Mouse (Mus musculus): ENCODE data around the gene Trip12. TPM values are rescaled to one million over a fixed set of nuclear protein-coding genes. Genes with fewer than 3 reads are reported as not detected.

The Trip12 gene
- polyA plus RNA-seq, 1 experiment = 8.7 TPM

DNA sequence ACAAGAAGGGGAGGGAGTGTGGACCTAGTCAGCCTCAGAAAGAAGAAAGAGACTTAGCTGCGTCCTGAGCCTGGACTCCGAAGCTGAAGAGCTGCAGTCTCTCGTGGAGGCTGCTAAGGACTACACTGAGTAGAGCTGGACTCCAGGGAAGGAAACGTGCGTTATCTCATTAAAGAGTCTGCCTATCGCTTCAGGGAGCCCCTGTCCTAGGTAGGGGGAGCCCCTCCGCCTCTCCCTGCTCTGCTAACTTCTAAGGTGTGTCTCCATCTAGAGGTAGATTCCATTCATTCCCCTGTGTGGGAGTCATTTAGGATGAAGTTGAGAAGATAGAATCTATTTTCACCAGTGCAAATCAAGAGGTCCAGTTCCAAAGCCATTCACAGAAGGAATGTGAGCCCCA, 29.2 kb upstream of the Trip12 start:
- no peak overlapping the region for H3K27ac ChIP-seq (ENCODE audit: insufficient read depth, low read depth, low read length)

DNA sequence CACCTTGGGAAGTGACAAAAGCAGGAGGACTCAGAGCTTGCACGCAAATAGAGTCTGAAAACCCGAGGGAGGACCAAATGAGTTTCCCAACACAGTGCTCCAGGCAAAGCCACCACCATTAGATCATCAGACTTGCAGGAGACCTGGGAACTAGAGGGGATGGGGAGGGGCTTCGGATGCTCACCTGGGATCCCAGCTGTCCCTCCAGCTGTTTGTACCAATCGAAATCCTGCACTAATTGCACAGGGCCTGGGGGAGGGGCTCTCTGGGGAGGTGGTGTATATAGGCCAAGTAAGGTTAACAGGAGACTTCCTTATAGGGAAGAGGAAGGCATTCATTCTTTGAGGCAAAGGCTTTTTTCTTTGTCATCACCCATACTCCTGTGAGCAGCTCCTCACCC, 28.5 kb upstream of the Trip12 start:
- H3K27ac ChIP-seq (ENCODE audit: insufficient read depth, low read depth, low read length) = no peak overlapping the region
- H3K36me3 ChIP-seq (ENCODE audit: control insufficient read depth, insufficient read depth, low read length) = no peaks in the 10 kb centered on the region
- H3K4me3 ChIP-seq (ENCODE audit: low read depth, low read length) = no peak overlapping the region
- TF ChIP-seq POLR2A (IDR thresholded peaks at IDR 0.05; ENCODE audit: low read depth, low read length) = no peak
- TF ChIP-seq CTCF (IDR thresholded peaks at IDR 0.05; ENCODE audit: extremely low read depth, insufficient read length, insufficient replicate concordance, low read depth, low read length) = no peak
- H3K4me1 ChIP-seq (ENCODE audit: control insufficient read depth, insufficient read depth, insufficient read length, low read length) = no peaks in the 10 kb centered on the region
- no peaks in the 10 kb centered on the region for H3K27me3 ChIP-seq (ENCODE audit: control insufficient read depth, insufficient read depth, low read length)
- WGBS = 67% methylated on average over 4 of the region's 4 CpGs

More for the DNA sequence above, 29.2 kb upstream of the Trip12 start:
- TF ChIP-seq CTCF (IDR thresholded peaks at IDR 0.05; ENCODE audit: extremely low read depth, insufficient read length, insufficient replicate concordance, low read depth, low read length) (no peak), POLR2A (IDR thresholded peaks at IDR 0.05; ENCODE audit: low read depth, low read length) (no peak)
- 43% methylated on average over 7 of the region's 7 CpGs for WGBS
- Histone ChIP-seq H3K27me3 (ENCODE audit: control insufficient read depth, insufficient read depth, low read length) (no peaks in the 10 kb centered on the region), H3K36me3 (ENCODE audit: control insufficient read depth, insufficient read depth, low read length) (no peaks in the 10 kb centered on the region), H3K4me3 (ENCODE audit: low read depth, low read length) (no peak overlapping the region), H3K4me1 (ENCODE audit: control insufficient read depth, insufficient read depth, insufficient read length, low read length) (no peaks in the 10 kb centered on the region)

DNA sequence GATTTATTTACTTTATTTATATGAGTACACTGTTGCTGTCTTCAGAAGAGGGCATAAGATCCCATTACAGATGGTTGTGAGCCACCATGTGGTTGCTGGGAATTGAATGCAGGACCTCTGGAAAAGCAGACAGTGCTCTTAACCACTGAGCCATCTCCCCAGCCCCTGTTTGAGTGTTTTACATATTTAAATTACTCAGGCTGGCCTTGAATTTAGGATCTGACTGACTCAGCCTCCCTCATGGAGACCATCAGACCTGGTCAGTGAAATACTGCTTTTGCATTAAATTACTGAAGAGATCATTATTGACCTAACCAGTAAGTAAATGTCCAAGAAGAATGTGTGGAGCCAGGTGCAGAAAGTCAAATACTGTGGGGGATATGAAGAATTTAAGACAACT, 28.0 kb upstream of the Trip12 start:
- Histone ChIP-seq H3K4me1 (ENCODE audit: control insufficient read depth, insufficient read depth, insufficient read length, low read length) (no peaks in the 10 kb centered on the region), H3K27ac (ENCODE audit: insufficient read depth, low read depth, low read length) (no peak overlapping the region), H3K4me3 (ENCODE audit: low read depth, low read length) (no peak overlapping the region), H3K27me3 (ENCODE audit: control insufficient read depth, insufficient read depth, low read length) (no peaks in the 10 kb centered on the region), H3K36me3 (ENCODE audit: control insufficient read depth, insufficient read depth, low read length) (no peaks in the 10 kb centered on the region)
- no peak for TF ChIP-seq POLR2A (IDR thresholded peaks at IDR 0.05; ENCODE audit: low read depth, low read length)
- no peak for TF ChIP-seq CTCF (IDR thresholded peaks at IDR 0.05; ENCODE audit: extremely low read depth, insufficient read length, insufficient replicate concordance, low read depth, low read length)

- 91% methylated on average over 3 of the region's 3 CpGs for WGBS
- TF ChIP-seq CTCF (IDR thresholded peaks at IDR 0.05; ENCODE audit: extremely low read depth, insufficient read length, insufficient replicate concordance, low read depth, low read length) (no peak), POLR2A (IDR thresholded peaks at IDR 0.05; ENCODE audit: low read depth, low read length) (no peak)
Measured at GRCm38 (mm10) chr1:84866706-84867230, 26.5 kb upstream of the Trip12 start.

GRCm38 (mm10) chr1:84866231-84866630, 25.9 kb upstream of the Trip12 start:
- no peaks in the 10 kb centered on the region for H3K27me3 ChIP-seq (ENCODE audit: control insufficient read depth, insufficient read depth, low read length)
- TF ChIP-seq POLR2A (IDR thresholded peaks at IDR 0.05; ENCODE audit: low read depth, low read length) (no peak), CTCF (IDR thresholded peaks at IDR 0.05; ENCODE audit: extremely low read depth, insufficient read length, insufficient replicate concordance, low read depth, low read length) (no peak)
- H3K4me1 ChIP-seq (ENCODE audit: control insufficient read depth, insufficient read depth, insufficient read length, low read length) = no peaks in the 10 kb centered on the region
- no peak overlapping the region for H3K27ac ChIP-seq (ENCODE audit: insufficient read depth, low read depth, low read length)
- H3K4me3 ChIP-seq (ENCODE audit: low read depth, low read length) = no peak overlapping the region
- H3K36me3 ChIP-seq (ENCODE audit: control insufficient read depth, insufficient read depth, low read length) = no peaks in the 10 kb centered on the region
- WGBS = 84% methylated on average over 6 of the region's 6 CpGs

More at GRCm38 (mm10) chr1:84866706-84867230, 26.5 kb upstream of the Trip12 start:
- Histone ChIP-seq H3K36me3 (ENCODE audit: control insufficient read depth, insufficient read depth, low read length) (no peaks in the 10 kb centered on the region), H3K4me3 (ENCODE audit: low read depth, low read length) (no peak overlapping the region), H3K4me1 (ENCODE audit: control insufficient read depth, insufficient read depth, insufficient read length, low read length) (no peaks in the 10 kb centered on the region), H3K27ac (ENCODE audit: insufficient read depth, low read depth, low read length) (no peak overlapping the region), H3K27me3 (ENCODE audit: control insufficient read depth, insufficient read depth, low read length) (no peaks in the 10 kb centered on the region)

- Histone ChIP-seq H3K4me1 (ENCODE audit: control insufficient read depth, insufficient read depth, insufficient read length, low read length) (no peaks in the 10 kb centered on the region), H3K27me3 (ENCODE audit: control insufficient read depth, insufficient read depth, low read length) (no peaks in the 10 kb centered on the region), H3K4me3 (ENCODE audit: low read depth, low read length) (no peak overlapping the region), H3K27ac (ENCODE audit: insufficient read depth, low read depth, low read length) (no peak overlapping the region), H3K36me3 (ENCODE audit: control insufficient read depth, insufficient read depth, low read length) (no peaks in the 10 kb centered on the region)
- 35% methylated on average over 2 of the region's 2 CpGs for WGBS
- TF ChIP-seq CTCF (IDR thresholded peaks at IDR 0.05; ENCODE audit: extremely low read depth, insufficient read length, insufficient replicate concordance, low read depth, low read length) = no peak
- no peak for TF ChIP-seq POLR2A (IDR thresholded peaks at IDR 0.05; ENCODE audit: low read depth, low read length)
Measured at GRCm38 (mm10) chr1:84864645-84865044, 24.3 kb upstream of the Trip12 start.

- TF ChIP-seq POLR2A (IDR thresholded peaks at IDR 0.05; ENCODE audit: low read depth, low read length) (no peak), CTCF (IDR thresholded peaks at IDR 0.05; ENCODE audit: extremely low read depth, insufficient read length, insufficient replicate concordance, low read depth, low read length) (no peak)
- H3K27me3 ChIP-seq (ENCODE audit: control insufficient read depth, insufficient read depth, low read length) = no peaks in the 10 kb centered on the region
- no peaks in the 10 kb centered on the region for H3K4me1 ChIP-seq (ENCODE audit: control insufficient read depth, insufficient read depth, insufficient read length, low read length)
- no peaks in the 10 kb centered on the region for H3K36me3 ChIP-seq (ENCODE audit: control insufficient read depth, insufficient read depth, low read length)
- H3K4me3 ChIP-seq (ENCODE audit: low read depth, low read length) = no peak overlapping the region
- H3K27ac ChIP-seq (ENCODE audit: insufficient read depth, low read depth, low read length) = no peak overlapping the region
- WGBS = 74% methylated on average over 1 of the region's 1 CpGs
Measured at GRCm38 (mm10) chr1:84861255-84861630, 20.9 kb upstream of the Trip12 start.

Data from small intestine, adult 2 months (tissue).